Mouse (Mus musculus) cerebral cortex, adult 2 months (tissue): ENCODE measurements around the gene Nup37.

ENCODE experiments used
- WGBS: fragments of 180-500 bp; shearing (Covaris S2); methylation state at CpG from one replicate; pipeline ENCODE4 v1.1.7; 2018; 5-methylcytosine and 5-hydroxymethylcytosine counted together

The Nup37 gene

DNA sequence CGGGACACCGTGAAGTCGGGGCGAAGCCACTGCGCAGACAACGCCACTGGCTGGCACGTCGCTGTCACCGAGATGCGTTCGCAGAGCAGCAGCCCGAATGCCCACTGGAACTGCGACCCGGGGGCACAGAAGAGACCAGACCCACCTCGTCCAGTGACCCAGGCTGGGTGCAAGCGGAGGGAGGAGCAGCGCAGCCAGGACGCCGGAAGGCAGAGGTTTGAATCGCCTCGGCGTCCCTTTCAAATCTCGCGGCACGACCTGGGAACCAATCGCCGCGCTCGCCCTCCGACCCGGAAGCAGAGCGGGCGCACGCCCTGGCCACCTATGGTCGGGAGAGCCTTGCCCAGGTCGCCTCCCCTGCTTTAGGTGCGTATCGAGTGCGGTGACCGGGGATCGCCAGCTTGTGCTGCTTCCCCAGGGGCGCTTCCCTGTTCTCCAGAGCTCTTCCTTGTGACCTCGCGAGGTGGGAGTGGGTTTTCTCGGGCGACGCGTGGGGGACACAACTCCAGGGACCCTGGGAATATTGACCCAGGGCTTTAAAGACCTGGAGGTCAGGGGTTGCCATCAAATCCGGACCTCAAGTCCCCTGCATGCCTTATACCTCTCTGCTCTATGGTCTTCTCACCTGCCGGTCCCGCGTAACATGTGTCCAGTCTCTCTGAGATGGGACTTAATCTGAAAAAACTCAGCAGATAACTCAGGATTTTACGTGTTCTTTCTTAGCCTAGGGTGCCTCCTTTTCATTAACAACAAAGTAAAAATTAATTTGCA is at the start of gene Nup37, which contains the start of gene Parpbp:
Nup37 (plus strand) TSS at position 286 of the 771 bp plus-strand sequence.
Parpbp (minus strand) TSS at position 235 of the 771 bp plus-strand sequence.
- 1% methylated on average over 53 of the region's 53 CpGs for WGBS

DNA sequence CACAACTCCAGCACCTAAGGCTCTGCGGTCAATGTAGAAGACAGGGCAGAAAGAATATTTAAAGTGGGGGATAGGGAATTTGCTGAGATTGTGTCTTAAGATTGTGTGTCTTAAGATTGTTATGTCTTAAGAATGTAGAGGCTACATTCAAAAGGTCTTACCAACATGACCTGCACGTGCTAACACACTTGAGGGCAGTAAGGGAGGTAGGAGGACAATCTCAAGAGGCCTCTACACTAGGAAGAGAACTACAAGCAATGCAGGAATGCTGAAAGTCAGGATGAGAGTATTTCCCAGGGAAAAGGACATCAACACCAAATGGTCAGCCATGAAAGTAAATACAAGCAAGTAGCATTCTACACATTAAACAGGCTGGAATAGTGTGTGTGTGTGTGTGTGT is 40.6 kb upstream of the Nup37 start:
- 94% methylated on average over 2 of the region's 2 CpGs for WGBS

DNA sequence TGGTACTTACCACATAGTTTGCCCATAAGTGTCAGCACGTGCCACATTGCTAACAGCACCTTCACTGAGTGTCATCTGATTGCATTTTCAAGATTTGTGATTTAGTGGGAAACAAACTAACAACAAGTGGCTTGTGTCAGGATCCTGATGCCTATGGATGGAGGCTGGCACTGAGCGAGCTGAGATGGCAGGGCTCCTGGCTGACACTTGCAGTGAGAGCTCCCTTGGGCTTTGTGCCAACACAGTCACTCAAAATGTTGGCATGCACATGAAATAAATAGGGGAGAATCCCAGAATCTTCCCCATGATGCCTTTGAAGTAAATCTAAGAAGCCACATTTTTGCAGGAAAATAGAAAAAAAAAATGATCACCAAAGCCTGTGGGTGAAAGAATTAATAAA is 33.5 kb upstream of the Nup37 start:
- 63% methylated on average over 2 of the region's 2 CpGs for WGBS

- WGBS = 96% methylated on average over 16 of the region's 16 CpGs
These were observed 11.2 kb upstream of the Nup37 start for GRCm38 (mm10) chr10:88135630-88136029.

GRCm38 (mm10) chr10:88146187-88146586 is 605 bp upstream of the Nup37 start:
- 13% methylated on average over 7 of the region's 7 CpGs for WGBS

DNA sequence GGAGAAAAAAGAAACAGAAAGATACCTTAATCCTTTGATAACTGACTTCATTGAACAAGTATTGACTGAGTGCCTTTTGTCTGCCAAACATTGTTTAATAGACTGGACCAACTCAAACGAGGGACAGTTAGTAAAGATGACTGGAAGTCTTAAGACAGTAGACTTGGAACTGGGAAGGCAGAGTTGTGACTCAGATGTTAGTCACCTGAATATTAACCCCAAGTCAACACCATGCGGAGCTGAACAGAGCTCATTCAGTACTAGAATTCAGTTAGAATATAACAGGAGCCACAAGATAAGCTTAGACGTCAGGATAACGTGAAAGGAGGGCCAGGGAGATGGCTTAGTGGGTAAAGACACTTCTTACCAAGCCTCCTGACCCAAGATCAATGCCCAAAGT is 3.6 kb downstream of the Nup37 start:
- WGBS = 82% methylated on average over 4 of the region's 4 CpGs

DNA sequence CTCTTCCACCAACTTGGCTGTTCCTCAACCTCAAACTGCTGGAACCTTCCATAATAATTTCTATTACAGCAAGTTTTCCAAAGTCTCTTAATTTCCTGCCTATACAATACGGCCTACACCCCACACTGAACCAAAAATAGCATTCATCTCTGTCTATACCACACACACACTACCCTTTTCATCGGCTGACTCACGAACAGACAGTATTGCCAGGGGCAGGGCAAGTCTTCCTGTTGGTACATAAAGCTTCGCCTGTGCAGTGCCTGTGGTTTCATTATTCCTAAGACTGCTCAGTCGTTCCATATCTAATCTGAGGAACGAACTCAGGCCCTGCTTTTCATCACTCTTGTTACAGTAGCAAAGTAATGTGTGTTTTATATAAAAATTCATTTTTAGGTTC is 4.9 kb downstream of the Nup37 start:
- WGBS = 52% methylated on average over 6 of the region's 6 CpGs

DNA sequence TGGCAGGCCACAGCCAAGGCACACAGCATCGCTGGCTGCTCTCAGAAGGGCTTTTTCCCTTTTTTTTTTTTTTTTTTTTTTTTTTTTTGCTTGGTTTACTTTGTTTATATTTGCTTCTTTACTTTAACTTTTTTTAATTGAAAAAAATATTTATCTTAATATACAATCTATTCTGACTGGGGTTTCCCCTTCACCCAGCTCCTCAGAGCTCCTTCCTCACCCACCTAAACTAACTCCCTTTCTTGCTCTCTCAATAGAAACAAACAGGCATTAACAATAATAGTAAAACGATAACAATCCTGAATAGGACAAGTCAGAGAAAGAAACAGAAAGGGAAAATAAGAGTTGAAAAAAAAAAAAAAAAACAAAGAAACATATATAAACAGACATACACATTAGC is 15.3 kb downstream of the Nup37 start:
- 78% methylated on average over 2 of the region's 2 CpGs for WGBS

- 87% methylated on average over 5 of the region's 5 CpGs for WGBS
These were observed 15.9 kb downstream of the Nup37 start for GRCm38 (mm10) chr10:88162676-88163075.

DNA sequence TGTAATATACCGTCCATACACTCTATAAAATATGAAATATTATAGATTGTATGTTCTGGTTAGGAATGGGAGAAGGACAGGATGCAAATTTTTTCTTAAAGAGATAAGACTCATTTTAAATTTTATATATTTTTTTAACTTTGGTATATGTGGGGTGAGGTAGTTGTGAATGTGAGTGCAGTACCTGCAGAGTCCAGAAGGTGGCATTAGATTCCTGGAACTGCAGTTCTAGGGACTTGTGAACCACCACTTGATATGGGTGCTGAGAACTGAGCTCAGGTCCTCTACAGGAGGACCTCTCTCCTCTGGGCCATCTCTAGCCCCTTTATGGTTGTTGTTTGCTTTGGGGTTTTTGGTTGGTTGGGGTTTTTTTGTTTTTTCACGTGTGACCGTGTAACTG is 19.4 kb downstream of the Nup37 start:
- WGBS = 60% methylated on average over 3 of the region's 3 CpGs

DNA sequence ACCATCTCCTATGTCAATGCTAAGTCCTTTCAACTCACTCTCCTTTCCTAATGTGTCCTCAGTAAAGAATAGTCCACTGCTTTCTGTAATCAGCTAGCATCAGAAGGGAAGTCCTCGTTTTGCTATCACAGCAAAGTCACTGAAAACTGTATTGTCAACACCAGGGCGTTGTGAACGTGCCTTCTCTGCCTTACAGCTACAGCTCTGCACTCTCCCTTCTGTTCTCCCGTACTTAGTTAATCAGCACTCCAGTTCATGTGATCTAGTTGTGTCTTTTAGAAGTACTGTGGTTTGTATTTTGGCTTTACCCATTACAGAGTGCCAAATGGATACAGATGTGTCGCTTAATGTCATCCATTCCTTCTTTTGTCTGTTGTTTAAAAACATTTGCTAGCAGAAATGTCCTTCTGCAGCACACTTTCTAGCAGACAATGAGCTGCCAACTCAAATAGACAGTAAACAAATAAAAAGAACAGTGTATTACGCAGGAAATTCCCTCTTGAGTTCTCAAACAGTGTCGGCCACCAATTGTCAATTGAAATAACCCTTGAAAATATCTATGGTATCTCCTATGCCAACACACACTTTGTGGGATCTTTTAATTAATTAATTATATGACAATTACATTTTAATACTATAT is 20.8 kb downstream of the Nup37 start:
- 62% methylated on average over 7 of the region's 7 CpGs for WGBS

DNA sequence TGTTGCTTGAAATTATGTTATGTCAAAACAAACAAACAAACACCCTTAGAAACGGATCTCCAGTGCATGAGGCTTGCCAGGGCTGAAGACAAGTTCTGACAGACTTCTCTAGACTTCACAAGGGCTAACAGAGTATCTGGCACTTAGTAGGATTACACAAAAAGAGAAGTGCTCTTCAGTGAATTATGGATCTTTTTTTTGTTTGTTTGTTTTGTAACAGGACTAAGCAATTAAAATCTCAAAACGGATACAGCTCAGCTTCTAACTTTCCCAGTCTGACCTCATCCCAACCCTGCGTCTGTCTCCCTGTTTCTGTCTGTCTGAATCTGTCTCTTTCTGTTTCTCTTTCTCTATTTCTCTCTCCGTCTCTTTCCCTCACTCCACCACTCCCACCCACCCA is 53.7 kb downstream of the Nup37 start:
- 5% methylated on average over 4 of the region's 4 CpGs for WGBS

- WGBS = 2% methylated on average over 23 of the region's 23 CpGs
These were observed 54.3 kb downstream of the Nup37 start, which contains the start of gene Washc3 for GRCm38 (mm10) chr10:88200951-88201638. Gene Washc3 (plus strand): TSS chr10:88201093.

- WGBS = 66% methylated on average over 13 of the region's 13 CpGs
These were observed 54.9 kb downstream of the Nup37 start for GRCm38 (mm10) chr10:88201650-88202049.

DNA sequence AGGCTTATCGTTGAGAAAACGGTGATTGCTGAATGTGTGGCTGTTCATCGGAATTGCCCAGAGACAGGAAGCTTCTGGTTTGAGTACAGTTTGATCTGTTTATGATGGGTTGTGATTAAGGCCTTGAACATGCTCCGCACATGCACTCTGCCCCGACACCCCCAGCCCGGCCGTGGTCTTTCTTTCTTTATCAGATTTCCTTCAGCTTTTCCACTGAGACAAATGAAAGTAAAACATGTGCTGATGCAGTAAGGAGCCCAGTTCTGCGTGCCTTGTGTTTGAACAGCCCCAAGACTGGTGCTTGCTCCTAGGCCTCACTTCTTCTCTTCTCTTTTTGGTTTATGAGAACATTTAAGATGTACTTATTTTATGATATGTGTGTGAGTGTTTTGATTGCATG is 55.8 kb downstream of the Nup37 start:
- WGBS = 95% methylated on average over 8 of the region's 8 CpGs

GRCm38 (mm10) chr10:88203236-88203635 is 56.4 kb downstream of the Nup37 start:
- WGBS = 97% methylated on average over 6 of the region's 6 CpGs

DNA sequence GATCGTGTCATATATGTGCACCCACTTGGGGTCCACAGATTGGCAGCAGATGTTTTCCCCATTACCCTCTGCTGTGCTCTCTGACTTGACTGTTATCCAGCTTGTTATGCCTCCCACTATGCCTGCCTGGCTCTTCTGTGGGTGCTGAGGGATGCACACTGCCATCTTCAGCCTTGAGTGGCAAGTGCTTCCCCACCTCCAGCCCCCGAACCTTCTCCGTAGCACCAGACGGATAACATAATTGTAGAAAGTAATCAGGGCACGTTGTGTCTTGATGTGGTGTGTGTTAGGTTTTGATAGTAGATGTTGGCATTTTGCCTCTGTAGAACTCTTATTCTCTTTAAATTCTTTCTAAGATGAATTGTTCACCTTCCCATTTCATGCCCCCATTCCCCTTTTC is 65.9 kb downstream of the Nup37 start:
- WGBS = 75% methylated on average over 5 of the region's 5 CpGs

DNA sequence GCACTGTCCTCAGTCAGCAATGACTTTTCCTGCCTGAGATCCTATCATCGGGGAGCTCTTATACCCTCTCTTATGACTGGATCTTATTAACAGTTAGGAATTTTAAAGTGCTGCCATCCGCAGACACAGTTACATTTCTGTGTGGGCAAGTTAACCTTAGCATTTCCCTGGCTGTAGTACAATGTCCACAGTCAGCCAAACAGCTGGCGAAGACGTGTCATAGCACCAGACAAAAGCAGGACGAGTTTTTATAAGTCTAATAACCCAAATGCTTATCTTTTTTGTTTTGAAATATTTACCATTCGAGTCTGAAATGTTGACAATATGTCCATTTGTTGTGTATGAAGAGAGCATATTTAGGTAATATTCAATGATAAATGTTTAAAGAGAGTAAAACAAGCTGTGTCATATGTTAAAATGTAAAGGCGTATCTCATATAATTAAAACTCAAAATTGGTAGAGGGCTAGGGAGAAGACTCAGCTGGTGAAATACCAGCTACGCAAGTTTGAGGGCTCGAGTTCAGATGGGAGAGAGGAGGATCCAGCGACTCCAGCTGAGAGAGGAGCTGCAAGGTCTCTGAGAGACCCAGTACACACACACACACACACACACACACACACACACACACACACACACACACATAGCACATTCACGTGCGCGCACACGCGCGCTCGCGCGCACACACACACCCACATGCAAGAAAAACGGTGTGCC is 68.2 kb downstream of the Nup37 start:
- 94% methylated on average over 20 of the region's 20 CpGs for WGBS

DNA sequence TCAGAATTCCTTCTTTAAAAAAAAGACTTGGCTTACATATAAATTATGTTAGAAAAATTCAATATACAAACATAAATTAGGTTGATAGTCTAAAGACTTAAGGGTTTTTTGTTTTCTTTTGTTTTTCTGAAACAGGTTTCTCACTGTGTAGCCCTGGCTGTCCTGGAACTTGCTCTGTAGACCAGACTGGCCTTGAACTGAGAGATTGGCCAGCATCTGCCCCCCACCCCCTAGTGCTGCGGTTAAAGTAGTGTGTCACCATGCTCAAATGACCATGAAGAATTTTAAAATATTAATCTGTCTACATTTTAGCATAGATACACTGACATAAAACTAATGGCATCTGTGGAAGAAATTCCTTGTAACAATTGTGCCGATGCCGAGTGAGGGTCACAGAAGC is 71.4 kb downstream of the Nup37 start:
- WGBS = 100% methylated on average over 3 of the region's 3 CpGs

- WGBS = 89% methylated on average over 5 of the region's 5 CpGs
These were observed 74.9 kb downstream of the Nup37 start for GRCm38 (mm10) chr10:88221718-88222117.

DNA sequence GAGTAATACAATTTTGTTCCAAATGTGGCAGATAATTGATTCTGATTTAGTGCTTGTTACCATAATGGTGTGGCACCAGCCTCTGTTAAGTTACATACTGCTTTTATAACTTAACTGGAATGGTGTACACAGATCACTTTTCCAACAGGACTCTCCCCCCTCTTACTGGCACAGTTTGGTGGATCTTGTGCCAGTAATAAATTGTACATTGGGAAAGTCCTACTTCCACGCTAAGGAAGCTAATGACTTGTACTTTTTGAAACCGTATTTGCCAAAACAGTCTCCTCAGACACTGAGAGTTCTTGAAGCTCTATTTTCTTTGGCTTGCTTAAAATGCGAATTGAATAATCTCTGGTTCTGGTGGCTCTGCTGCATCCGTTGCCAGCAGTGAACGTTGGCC is 78.6 kb downstream of the Nup37 start:
- 72% methylated on average over 5 of the region's 5 CpGs for WGBS

DNA sequence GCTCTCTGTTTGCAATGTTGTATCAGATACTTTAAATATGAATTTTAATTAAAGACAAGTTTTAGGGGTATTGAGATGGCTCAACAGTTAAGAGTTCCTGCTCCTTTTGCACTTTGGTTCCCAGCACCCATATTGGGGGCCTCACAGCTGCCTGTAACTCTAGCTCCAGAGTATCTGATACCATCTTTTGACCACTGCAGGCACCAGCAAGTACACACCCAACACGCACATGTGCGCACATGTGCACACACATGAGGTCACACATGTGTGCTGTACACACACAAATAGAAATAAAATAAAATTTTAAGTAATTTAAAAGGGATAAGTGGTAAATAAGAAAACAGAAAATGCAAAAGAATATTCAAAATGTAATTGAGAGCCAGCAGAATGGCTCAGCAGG is 81.2 kb downstream of the Nup37 start:
- WGBS = 97% methylated on average over 2 of the region's 2 CpGs
